Mouse (Mus musculus): ENCODE data around the gene Actl7b.

Gene Actl7b

GRCm38 (mm10) chr4:56702234-56702633 lies 39.0 kb downstream of the Actl7b start:
- no peak for DNase-seq

GRCm38 (mm10) chr4:56698671-56699070 lies 42.6 kb downstream of the Actl7b start:
- no peak for DNase-seq

- DNase-seq = no peak
These were observed 44.8 kb downstream of the Actl7b start for GRCm38 (mm10) chr4:56696401-56696800.
